Mouse (Mus musculus): Measurements from ENCODE around the gene Myd88. TPM values are rescaled to one million over a fixed set of nuclear protein-coding genes. Genes with fewer than 3 reads are reported as not detected.

Myd88 gene
- total and polyA plus RNA-seq, 3 experiments: 14.3 to 53.6 (median 22.7) TPM

DNA sequence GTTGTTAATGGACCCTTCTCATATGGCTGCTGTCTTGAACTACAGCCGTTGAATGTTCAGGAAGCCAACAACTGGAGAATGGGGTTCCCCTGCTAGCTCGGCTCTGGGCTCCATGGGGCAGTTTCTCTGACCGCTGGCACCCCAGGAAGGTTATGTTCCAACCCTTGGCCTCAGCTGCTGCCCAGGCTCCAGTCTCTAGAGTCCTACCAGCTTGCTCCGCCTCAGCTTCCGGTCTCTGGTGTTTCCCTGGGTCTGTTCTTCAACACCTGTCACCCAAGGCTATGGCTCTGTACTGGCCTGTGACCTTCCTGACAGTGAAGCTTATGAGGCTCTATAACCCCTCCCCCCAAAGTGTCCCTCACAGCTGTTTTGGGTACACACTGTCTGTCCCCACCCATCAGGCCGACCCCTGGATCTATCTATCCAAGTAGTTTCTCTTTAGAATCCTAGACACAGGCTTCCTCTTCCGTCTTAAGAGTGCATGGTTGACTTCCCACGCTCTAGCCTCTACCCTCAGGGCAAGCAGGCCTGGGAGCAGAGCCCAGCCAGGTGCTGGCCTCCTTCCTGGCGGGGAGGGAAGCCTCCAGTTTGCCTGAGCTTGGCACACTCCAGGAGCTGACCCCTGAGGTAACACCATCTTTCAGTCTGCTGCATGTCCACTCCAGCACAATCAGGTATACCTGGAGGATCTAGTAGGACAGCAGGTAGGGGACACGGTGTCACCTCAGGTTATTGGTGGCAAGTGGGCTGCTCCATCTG lies 9.9 kb upstream of the Myd88 start:
- Histone ChIP-seq H3K4me2 (ENCODE audit: insufficient read depth, low read depth, poor library complexity, severe bottlenecking) (no peak overlapping the region), H3K4me3 (replicated peaks in 1 of 3; ENCODE audit: low read depth in 2 of 3, low read length in 2 of 3, poor library complexity in 1 of 3) (no peak overlapping the region), H3K27me3 (replicated peaks) (no peaks in the 10 kb centered on the region), H3K9me3 (replicated peaks; ENCODE audit: low read length) (no peaks in the 10 kb centered on the region), H3K9ac (ENCODE audit: insufficient read depth, low read depth) (no peak overlapping the region), H3K36me3 (replicated peaks in 1 of 2; ENCODE audit: control insufficient read depth in 1 of 2, insufficient read depth in 1 of 2, low read length in 1 of 2) (peaks cover 42 to 44% of the 10 kb centered on the region in 2 experiments), H3K4me1 (ENCODE audit: control insufficient read depth in 1 of 2, insufficient read depth in 2 of 2) (no peaks in the 10 kb centered on the region), H3K79me2 (replicated peaks; ENCODE audit: control insufficient read depth, extremely low read depth, insufficient read depth, poor library complexity, severe bottlenecking) (no peaks in the 10 kb centered on the region), H3K27ac (ENCODE audit: insufficient read depth, low read depth) (no peak overlapping the region)
- dilution Hi-C loops (cut with MboI; ENCODE audit: extremely low pct_ligation_motif_present, extremely low pct_unique_long_range_greater_than_20kb, low sequenced_read_pairs) (no loop called here), in situ Hi-C loops (cut with MboI; ENCODE audit: low pct_ligation_motif_present, low pct_unique_long_range_greater_than_20kb, low sequenced_read_pairs) (loop anchor here (10.0 kb wide), 1 partner anchor 196 kb away; the partner anchor contains the start of genes Acaa1b and Gm47289)
- DNase-seq (ENCODE audit: extremely low read depth): no peak
- no peak for TF ChIP-seq MYC (IDR thresholded peaks at IDR 0.05; ENCODE audit: low read depth, low read length)
- no peak for TF ChIP-seq ZC3H11A (IDR thresholded peaks at IDR 0.05; ENCODE audit: low read depth, low read length)
- TF ChIP-seq ZMIZ1 (IDR thresholded peaks at IDR 0.05; ENCODE audit: low read depth, low read length): no peak
- TF ChIP-seq JUND (conservative IDR thresholded peaks at IDR 0.05; ENCODE audit: low read depth, low read length): no peak
- TF ChIP-seq ETS1 (conservative IDR thresholded peaks at IDR 0.05; ENCODE audit: low read depth, low read length): no peak
- TF ChIP-seq ZNF384 (IDR thresholded peaks at IDR 0.05; ENCODE audit: low read depth, low read length): no peak
- no peak for TF ChIP-seq ELF1 (IDR thresholded peaks at IDR 0.05; ENCODE audit: low read depth, low read length)
- TF ChIP-seq TBP (conservative IDR thresholded peaks at IDR 0.05; ENCODE audit: low read depth, low read length): no peak
- TF ChIP-seq KAT2A (IDR thresholded peaks at IDR 0.05; ENCODE audit: insufficient replicate concordance, low read length): no peak
- TF ChIP-seq MEF2A (IDR thresholded peaks at IDR 0.05; ENCODE audit: borderline replicate concordance, low read depth, low read length): no peak
- no peak for TF ChIP-seq SMC3 (IDR thresholded peaks at IDR 0.05; ENCODE audit: low read depth, low read length)
- TF ChIP-seq RAD21 (IDR thresholded peaks at IDR 0.05; ENCODE audit: low read depth, low read length): no peak
- TF ChIP-seq GABPA (IDR thresholded peaks at IDR 0.05; ENCODE audit: insufficient replicate concordance, low read depth, low read length): no peak
- TF ChIP-seq PAX5 (IDR thresholded peaks at IDR 0.05; ENCODE audit: low read length): no peak
- TF ChIP-seq ZKSCAN1 (IDR thresholded peaks at IDR 0.05; ENCODE audit: borderline replicate concordance, low read depth, low read length): no peak
- TF ChIP-seq POLR2AphosphoS2 (IDR thresholded peaks at IDR 0.05; ENCODE audit: low read depth, low read length): no peak
- TF ChIP-seq NELFE (IDR thresholded peaks at IDR 0.05; ENCODE audit: low read depth, low read length): no peak
- no peak for TF ChIP-seq CHD1 (IDR thresholded peaks at IDR 0.05; ENCODE audit: low read depth, low read length)
- TF ChIP-seq BHLHE40 (IDR thresholded peaks at IDR 0.05; ENCODE audit: low read depth, low read length): no peak
- no peak for TF ChIP-seq SIN3A (IDR thresholded peaks at IDR 0.05; ENCODE audit: low read length)

- H3K4me3 ChIP-seq (replicated peaks in 1 of 3; ENCODE audit: low read depth in 2 of 3, low read length in 2 of 3, poor library complexity in 1 of 3): no peak overlapping the region
- dilution Hi-C loops (cut with MboI; ENCODE audit: extremely low pct_ligation_motif_present, extremely low pct_unique_long_range_greater_than_20kb, low sequenced_read_pairs): no loop called here
- DNase-seq (ENCODE audit: extremely low read depth): no peak
- in situ Hi-C loops (cut with MboI; ENCODE audit: low pct_ligation_motif_present, low pct_unique_long_range_greater_than_20kb, low sequenced_read_pairs): loop anchor here (10.0 kb wide), 1 partner anchor 196 kb away; the partner anchor contains the start of genes Acaa1b and Gm47289
- H3K4me2 ChIP-seq (ENCODE audit: insufficient read depth, low read depth, poor library complexity, severe bottlenecking): no peak overlapping the region
- H3K9me3 ChIP-seq (replicated peaks; ENCODE audit: low read length): no peaks in the 10 kb centered on the region
- peaks cover 46 to 50% of the 10 kb centered on the region in 2 experiments for H3K36me3 ChIP-seq (replicated peaks in 1 of 2; ENCODE audit: control insufficient read depth in 1 of 2, insufficient read depth in 1 of 2, low read length in 1 of 2)
- no peaks in the 10 kb centered on the region for H3K79me2 ChIP-seq (replicated peaks; ENCODE audit: control insufficient read depth, extremely low read depth, insufficient read depth, poor library complexity, severe bottlenecking)
- no peak for TF ChIP-seq POLR2AphosphoS2 (IDR thresholded peaks at IDR 0.05; ENCODE audit: low read depth, low read length)
- TF ChIP-seq MAZ (IDR thresholded peaks at IDR 0.05; ENCODE audit: low read depth, low read length): no peak
- TF ChIP-seq BHLHE40 (IDR thresholded peaks at IDR 0.05; ENCODE audit: low read depth, low read length): no peak
- TF ChIP-seq ETS1 (conservative IDR thresholded peaks at IDR 0.05; ENCODE audit: low read depth, low read length): no peak
- TF ChIP-seq E2F4 (IDR thresholded peaks at IDR 0.05; ENCODE audit: insufficient replicate concordance, low read depth, low read length): no peak
- no peak for TF ChIP-seq JUND (conservative IDR thresholded peaks at IDR 0.05; ENCODE audit: low read depth, low read length)
- TF ChIP-seq RCOR1 (conservative IDR thresholded peaks at IDR 0.05; ENCODE audit: low read depth, low read length): no peak
- no peak for TF ChIP-seq SIN3A (IDR thresholded peaks at IDR 0.05; ENCODE audit: low read length)
- TF ChIP-seq SMC3 (IDR thresholded peaks at IDR 0.05; ENCODE audit: low read depth, low read length): no peak
- TF ChIP-seq MXI1 (IDR thresholded peaks at IDR 0.05; ENCODE audit: low read depth, low read length): no peak
- no peak for TF ChIP-seq USF1 (IDR thresholded peaks at IDR 0.05; ENCODE audit: low read depth, low read length)
- no peak for TF ChIP-seq ELF1 (IDR thresholded peaks at IDR 0.05; ENCODE audit: low read depth, low read length)
- TF ChIP-seq MYC (IDR thresholded peaks at IDR 0.05; ENCODE audit: low read depth, low read length): no peak
- no peak for TF ChIP-seq TBP (conservative IDR thresholded peaks at IDR 0.05; ENCODE audit: low read depth, low read length)
- H3K4me1 ChIP-seq (ENCODE audit: control insufficient read depth in 1 of 2, insufficient read depth in 2 of 2): no peaks in the 10 kb centered on the region
- H3K27me3 ChIP-seq (replicated peaks): no peaks in the 10 kb centered on the region
- no peak overlapping the region for H3K9ac ChIP-seq (ENCODE audit: insufficient read depth, low read depth)
- no peak overlapping the region for H3K27ac ChIP-seq (ENCODE audit: insufficient read depth, low read depth)
Measured at GRCm38 (mm10) chr9:119350531-119350930, 9.3 kb upstream of the Myd88 start.

Data from CH12.LX (cell line).